Mouse (Mus musculus) stomach, embryonic 14.5 days (tissue): ENCODE measurements at regions not wholly inside any gene's neighbourhood (a gene's known extent, or its start where the extent isn't known, plus 50 kb on each side); places are given as distances from the start of the nearest gene placed in this dataset.

Experiments
- ATAC-seq: fragments of 200-750 bp; cut with Nextera tagmentation; 2 replicates; pipeline ENCODE4 v1.8.0; 2017; ENCODE audit warnings: low read depth, moderate TSS enrichment; ENCODE audit not compliant: insufficient number of reproducible peaks, insufficient read depth, low FRiP score
- H3K27ac ChIP-seq: fragments of 300-500 bp; sonication (generic); 2 replicates; pipeline ENCODE4 v1.5.1; 2014; ENCODE audit warnings: mild to moderate bottlenecking, low read length, moderate library complexity, mixed read lengths
- H3K27me3 ChIP-seq: fragments of 300-500 bp; sonication (generic); 2 replicates; pipeline ENCODE4 v1.6.1; 2014; ENCODE audit warnings: low read length, control low read depth, mixed read lengths; ENCODE audit not compliant: control insufficient read depth, insufficient read depth
- H3K36me3 ChIP-seq: fragments of 300-500 bp; sonication (generic); 2 replicates; pipeline ENCODE4 v1.6.1; 2014; ENCODE audit warnings: mild to moderate bottlenecking, control low read depth, low read length, moderate library complexity, mixed read lengths; ENCODE audit not compliant: control insufficient read depth, insufficient read depth
- H3K4me1 ChIP-seq: fragments of 300-500 bp; sonication (generic); 2 replicates; pipeline ENCODE4 v1.6.1; 2014; ENCODE audit warnings: low read length, control low read depth, mixed read lengths; ENCODE audit not compliant: control insufficient read depth, insufficient read depth
- H3K4me2 ChIP-seq: fragments of 300-500 bp; sonication (generic); replicated peaks from 2 replicates; pipeline ENCODE4 v1.6.1; 2014; ENCODE audit warnings: low read depth, low read length, control low read depth
- H3K4me3 ChIP-seq: fragments of 300-500 bp; sonication (generic); 2 replicates; pipeline ENCODE4 v1.5.1; 2014; ENCODE audit warnings: low read depth, low read length, control low read depth
- H3K9ac ChIP-seq: fragments of 300-500 bp; sonication (generic); replicated peaks from 2 replicates; pipeline ENCODE4 v1.6.1; 2014; ENCODE audit warnings: low read depth, mild to moderate bottlenecking, control low read depth, low read length, moderate library complexity, mixed read lengths
- H3K9me3 ChIP-seq: fragments of 300-500 bp; sonication (generic); 2 replicates; pipeline ENCODE4 v1.6.1; 2016; ENCODE audit warnings: low read depth, low read length, control low read depth; ENCODE audit not compliant: control insufficient read depth
- WGBS: fragments of 180-500 bp; shearing (Covaris S2); extraction: QIAGEN DNeasy Blood & Tissue Kit; methylation state at CpG from one replicate; pipeline ENCODE4 v1.1.7; 2014; 5-methylcytosine and 5-hydroxymethylcytosine counted together

GRCm38 (mm10) chr10:26434586-26434985 lies 58.8 kb upstream of the L3mbtl3 start:
- H3K36me3 ChIP-seq: no peaks in the 10 kb centered on the region
- H3K9me3 ChIP-seq: no peaks in the 10 kb centered on the region; the same call in 1 of the 2 replicates
- no peak overlapping the region for H3K4me3 ChIP-seq
- no peaks in the 10 kb centered on the region for H3K27me3 ChIP-seq
- H3K4me1 ChIP-seq: no peaks in the 10 kb centered on the region
- H3K9ac ChIP-seq: no peak overlapping the region
- H3K27ac ChIP-seq: no peak overlapping the region
- H3K4me2 ChIP-seq: no peak overlapping the region
- ATAC-seq: no peak
- 90% methylated on average over 11 of the region's 11 CpGs for WGBS

GRCm38 (mm10) chr10:26440720-26441119 lies 64.9 kb upstream of the L3mbtl3 start:
- no peak overlapping the region for H3K27ac ChIP-seq
- no peak overlapping the region for H3K9ac ChIP-seq
- no peaks in the 10 kb centered on the region for H3K4me1 ChIP-seq
- 97% methylated on average over 1 of the region's 1 CpGs for WGBS
- no peaks in the 10 kb centered on the region for H3K36me3 ChIP-seq
- no peaks in the 10 kb centered on the region for H3K27me3 ChIP-seq
- no peak for ATAC-seq
- H3K9me3 ChIP-seq: no peaks in the 10 kb centered on the region; the same call in 1 of the 2 replicates
- no peak overlapping the region for H3K4me3 ChIP-seq
- no peak overlapping the region for H3K4me2 ChIP-seq

GRCm38 (mm10) chr10:26484311-26484710 lies 108.5 kb upstream of the L3mbtl3 start:
- H3K4me1 ChIP-seq: no peaks in the 10 kb centered on the region
- no peak overlapping the region for H3K4me2 ChIP-seq
- no peaks in the 10 kb centered on the region for H3K27me3 ChIP-seq
- no peaks in the 10 kb centered on the region for H3K36me3 ChIP-seq
- H3K9ac ChIP-seq: no peak overlapping the region
- H3K9me3 ChIP-seq: no peaks in the 10 kb centered on the region
- H3K27ac ChIP-seq: no peak overlapping the region
- no peak overlapping the region for H3K4me3 ChIP-seq
- ATAC-seq: no peak
- WGBS: 29% methylated on average over 4 of the region's 4 CpGs

- H3K9me3 ChIP-seq: no peaks in the 10 kb centered on the region
- no peak overlapping the region for H3K9ac ChIP-seq
- ATAC-seq: no peak
- H3K4me2 ChIP-seq: no peak overlapping the region
- no peaks in the 10 kb centered on the region for H3K27me3 ChIP-seq
- 89% methylated on average over 5 of the region's 5 CpGs for WGBS
- no peaks in the 10 kb centered on the region for H3K36me3 ChIP-seq
- no peaks in the 10 kb centered on the region for H3K4me1 ChIP-seq
- H3K27ac ChIP-seq: no peak overlapping the region
- no peak overlapping the region for H3K4me3 ChIP-seq
Measured at GRCm38 (mm10) chr10:26491351-26491750, 115.6 kb upstream of the L3mbtl3 start.

- ATAC-seq: no peak
- no peaks in the 10 kb centered on the region for H3K27me3 ChIP-seq
- no peak overlapping the region for H3K4me3 ChIP-seq
- H3K4me2 ChIP-seq: no peak overlapping the region
- no peaks in the 10 kb centered on the region for H3K4me1 ChIP-seq
- no peak overlapping the region for H3K27ac ChIP-seq
- H3K9ac ChIP-seq: no peak overlapping the region
- H3K36me3 ChIP-seq: no peaks in the 10 kb centered on the region
- H3K9me3 ChIP-seq: no peaks in the 10 kb centered on the region
- WGBS: 55% methylated on average over 11 of the region's 11 CpGs
Measured at GRCm38 (mm10) chr10:26492146-26492545, 116.4 kb upstream of the L3mbtl3 start.

GRCm38 (mm10) chr10:26492856-26493484 lies 117.2 kb upstream of the L3mbtl3 start:
- no peaks in the 10 kb centered on the region for H3K27me3 ChIP-seq
- H3K9ac ChIP-seq: no peak overlapping the region
- H3K36me3 ChIP-seq: no peaks in the 10 kb centered on the region
- no peaks in the 10 kb centered on the region for H3K9me3 ChIP-seq
- no peak overlapping the region for H3K27ac ChIP-seq
- H3K4me2 ChIP-seq: no peak overlapping the region
- ATAC-seq: no peak
- no peaks in the 10 kb centered on the region for H3K4me1 ChIP-seq
- H3K4me3 ChIP-seq: no peak overlapping the region
- 79% methylated on average over 13 of the region's 13 CpGs for WGBS

GRCm38 (mm10) chr10:26493801-26494200 lies 118.0 kb upstream of the L3mbtl3 start:
- H3K27ac ChIP-seq: no peak overlapping the region
- WGBS: 94% methylated on average over 2 of the region's 2 CpGs
- H3K4me2 ChIP-seq: no peak overlapping the region
- H3K9ac ChIP-seq: no peak overlapping the region
- no peak for ATAC-seq
- no peaks in the 10 kb centered on the region for H3K9me3 ChIP-seq
- no peak overlapping the region for H3K4me3 ChIP-seq
- no peaks in the 10 kb centered on the region for H3K4me1 ChIP-seq
- no peaks in the 10 kb centered on the region for H3K27me3 ChIP-seq
- H3K36me3 ChIP-seq: no peaks in the 10 kb centered on the region

GRCm38 (mm10) chr10:26494380-26494781 lies 118.6 kb upstream of the L3mbtl3 start:
- no peak overlapping the region for H3K4me2 ChIP-seq
- ATAC-seq: peak; percentile 56; the same call in 1 of the 2 replicates
- H3K9ac ChIP-seq: no peak overlapping the region
- no peaks in the 10 kb centered on the region for H3K4me1 ChIP-seq
- H3K9me3 ChIP-seq: no peaks in the 10 kb centered on the region
- no peak overlapping the region for H3K4me3 ChIP-seq
- H3K27me3 ChIP-seq: no peaks in the 10 kb centered on the region
- WGBS: 52% methylated on average over 9 of the region's 9 CpGs
- no peaks in the 10 kb centered on the region for H3K36me3 ChIP-seq
- no peak overlapping the region for H3K27ac ChIP-seq
